Mouse (Mus musculus): Measurements from ENCODE around the gene Bcl7c. TPM values are rescaled to one million over a fixed set of nuclear protein-coding genes. Genes with fewer than 3 reads are reported as not detected.

Gene Bcl7c
- polyA plus RNA-seq (2012; ENCODE audit: insufficient read depth, insufficient read length, low replicate concordance, missing spikeins), result not detected in 2 replicates

GRCm38 (mm10) chr7:127708207-127709078 is at the start of gene Bcl7c:
Gene Bcl7c (minus strand): TSS chr7:127708933.
- Histone ChIP-seq H3K4me1 (ENCODE audit: control insufficient read depth, insufficient read depth, low read length) (peaks cover 15% of the 10 kb centered on the region), H3K27ac (ENCODE audit: insufficient read depth, low read depth, low read length) (peak within 1 kb of the TSS; percentile 71), H3K4me3 (ENCODE audit: insufficient read depth, low read depth, low read length) (peak within 1 kb of the TSS; percentile 98)
- TF ChIP-seq CTCF (IDR thresholded peaks at IDR 0.05; ENCODE audit: insufficient read depth, low read depth, low read length), result peak; percentile 59
- TF ChIP-seq POLR2A (IDR thresholded peaks at IDR 0.05; ENCODE audit: insufficient read depth, low read depth, low read length), result no peak; the same call in 1 of the 2 replicates
- WGBS, result under 1% methylated on average over 90 of the region's 90 CpGs

GRCm38 (mm10) chr7:127753741-127754140 is 45.0 kb upstream of the Bcl7c start:
- peaks cover 39% of the 10 kb centered on the region for H3K4me1 ChIP-seq (ENCODE audit: control insufficient read depth, insufficient read depth, low read length)
- H3K27ac ChIP-seq (ENCODE audit: insufficient read depth, low read depth, low read length), result no peak overlapping the region
- TF ChIP-seq CTCF (IDR thresholded peaks at IDR 0.05; ENCODE audit: insufficient read depth, low read depth, low read length) (no peak), POLR2A (IDR thresholded peaks at IDR 0.05; ENCODE audit: insufficient read depth, low read depth, low read length) (no peak)
- H3K4me3 ChIP-seq (ENCODE audit: insufficient read depth, low read depth, low read length), result no peak overlapping the region
- WGBS, result 81% methylated on average over 7 of the region's 7 CpGs

GRCm38 (mm10) chr7:127753158-127753557 is 44.4 kb upstream of the Bcl7c start:
- TF ChIP-seq CTCF (IDR thresholded peaks at IDR 0.05; ENCODE audit: insufficient read depth, low read depth, low read length), result no peak
- Histone ChIP-seq H3K4me3 (ENCODE audit: insufficient read depth, low read depth, low read length) (no peak overlapping the region), H3K4me1 (ENCODE audit: control insufficient read depth, insufficient read depth, low read length) (peaks cover 42% of the 10 kb centered on the region), H3K27ac (ENCODE audit: insufficient read depth, low read depth, low read length) (no peak overlapping the region)
- WGBS, result 72% methylated on average over 5 of the region's 5 CpGs

GRCm38 (mm10) chr7:127752069-127752468 is 43.3 kb upstream of the Bcl7c start:
- TF ChIP-seq CTCF (IDR thresholded peaks at IDR 0.05; ENCODE audit: insufficient read depth, low read depth, low read length) (no peak), POLR2A (IDR thresholded peaks at IDR 0.05; ENCODE audit: insufficient read depth, low read depth, low read length) (no peak)
- 92% methylated on average over 27 of the region's 27 CpGs for WGBS
- no peak overlapping the region for H3K4me3 ChIP-seq (ENCODE audit: insufficient read depth, low read depth, low read length)
- H3K4me1 ChIP-seq (ENCODE audit: control insufficient read depth, insufficient read depth, low read length), result peaks cover 50% of the 10 kb centered on the region
- H3K27ac ChIP-seq (ENCODE audit: insufficient read depth, low read depth, low read length), result no peak overlapping the region

GRCm38 (mm10) chr7:127751619-127752018 is 42.9 kb upstream of the Bcl7c start:
- 95% methylated on average over 5 of the region's 5 CpGs for WGBS
- Histone ChIP-seq H3K4me1 (ENCODE audit: control insufficient read depth, insufficient read depth, low read length) (peaks cover 47% of the 10 kb centered on the region), H3K27ac (ENCODE audit: insufficient read depth, low read depth, low read length) (no peak overlapping the region), H3K4me3 (ENCODE audit: insufficient read depth, low read depth, low read length) (no peak overlapping the region)
- TF ChIP-seq POLR2A (IDR thresholded peaks at IDR 0.05; ENCODE audit: insufficient read depth, low read depth, low read length), result no peak
- no peak for TF ChIP-seq CTCF (IDR thresholded peaks at IDR 0.05; ENCODE audit: insufficient read depth, low read depth, low read length)

GRCm38 (mm10) chr7:127750131-127751127 is 41.7 kb upstream of the Bcl7c start:
- TF ChIP-seq POLR2A (IDR thresholded peaks at IDR 0.05; ENCODE audit: insufficient read depth, low read depth, low read length) (0 out of 2 replicates have a peak, but pooled peaks have one; percentile 26), CTCF (IDR thresholded peaks at IDR 0.05; ENCODE audit: insufficient read depth, low read depth, low read length) (no peak)
- H3K27ac ChIP-seq (ENCODE audit: insufficient read depth, low read depth, low read length), result peak overlapping the region; percentile 39
- H3K4me3 ChIP-seq (ENCODE audit: insufficient read depth, low read depth, low read length), result peak overlapping the region; percentile 49
- WGBS, result 52% methylated on average over 19 of the region's 19 CpGs
- H3K4me1 ChIP-seq (ENCODE audit: control insufficient read depth, insufficient read depth, low read length), result peaks cover 40% of the 10 kb centered on the region

GRCm38 (mm10) chr7:127748235-127748560 is 39.5 kb upstream of the Bcl7c start:
- TF ChIP-seq POLR2A (IDR thresholded peaks at IDR 0.05; ENCODE audit: insufficient read depth, low read depth, low read length) (no peak), CTCF (IDR thresholded peaks at IDR 0.05; ENCODE audit: insufficient read depth, low read depth, low read length) (no peak)
- peaks cover 33% of the 10 kb centered on the region for H3K4me1 ChIP-seq (ENCODE audit: control insufficient read depth, insufficient read depth, low read length)
- 92% methylated on average over 28 of the region's 28 CpGs for WGBS
- H3K27ac ChIP-seq (ENCODE audit: insufficient read depth, low read depth, low read length), result no peak overlapping the region
- no peak overlapping the region for H3K4me3 ChIP-seq (ENCODE audit: insufficient read depth, low read depth, low read length)

- WGBS, result 35% methylated on average over 6 of the region's 6 CpGs
- no peak overlapping the region for H3K27ac ChIP-seq (ENCODE audit: insufficient read depth, low read depth, low read length)
These were observed 39.0 kb upstream of the Bcl7c start for GRCm38 (mm10) chr7:127747559-127748234.

More at GRCm38 (mm10) chr7:127747559-127748234, 39.0 kb upstream of the Bcl7c start:
- Histone ChIP-seq H3K4me1 (ENCODE audit: control insufficient read depth, insufficient read depth, low read length) (peaks cover 33% of the 10 kb centered on the region), H3K4me3 (ENCODE audit: insufficient read depth, low read depth, low read length) (peak overlapping the region; percentile 60)
- TF ChIP-seq CTCF (IDR thresholded peaks at IDR 0.05; ENCODE audit: insufficient read depth, low read depth, low read length) (no peak), POLR2A (IDR thresholded peaks at IDR 0.05; ENCODE audit: insufficient read depth, low read depth, low read length) (no peak)
